14 mouse cellular contexts compared by ENCODE assay signal in the genomic region with DNA sequence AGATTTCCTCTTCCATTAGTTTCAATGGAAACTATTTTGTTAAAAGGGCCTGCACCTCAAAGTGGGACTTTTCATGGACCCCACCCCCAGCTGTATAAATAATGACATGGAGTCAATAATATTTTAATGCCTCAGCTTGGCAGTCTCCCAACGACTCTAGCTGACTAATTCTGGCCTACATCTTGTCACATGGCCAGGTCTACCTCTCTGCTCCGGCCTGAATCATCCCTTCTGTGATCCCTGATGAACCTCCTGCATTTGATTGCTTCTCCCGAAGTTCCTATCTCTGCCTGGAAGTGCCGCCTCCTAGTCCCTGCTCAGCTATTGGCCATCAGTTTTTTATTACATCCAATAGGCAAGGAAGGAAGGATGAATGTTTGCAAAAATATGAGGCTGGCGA. TPM values are rescaled to one million over a fixed set of nuclear protein-coding genes. Genes with fewer than 3 reads are reported as not detected.
A peak's percentile ranks its signal among the peaks of the same experiment; 100 is the strongest.
DNase-seq lines count a peak whose midpoint lies in the region; ATAC-seq lines count a peak whose summit lies in the region.
"Had no signal": no experiment of that assay in that cellular context is flagged by ENCODE, and none has a peak within 500 bp of the region (broad histone marks: within the 10 kb centered on the region; RNA-seq: fewer than 3 reads in every experiment).

No protein-coding gene starts in this region.

- intact Hi-C loops in heart, postnatal 36 days (cut with DNase I): loop anchor here (1.0 kb wide), 1 partner anchor 61 kb away; no protein-coding TSS in a partner anchor

- no peak for ATAC-seq in cerebellum, adult (ENCODE audit: insufficient number of reproducible peaks, low FRiP score, low TSS enrichment)
- no peak for ATAC-seq in monocyte, adult 5-6 weeks (replicated peaks; ENCODE audit: insufficient number of reproducible peaks, low FRiP score, low TSS enrichment, poor library complexity, severe bottlenecking)
- ATAC-seq: forebrain, embryonic 16.5 days; liver, postnatal 0 days; midbrain, embryonic 13.5 days had no signal

- DNase-seq in cerebellum, postnatal 14 days: peak; percentile 7 to 21
- DNase-seq in heart, postnatal 4 days: peak; percentile 46
- DNase-seq in heart, postnatal 36 days: no peak
- peak; percentile 33 for DNase-seq in 416B (ENCODE audit: low read depth)
- DNase-seq in adrenal gland, postnatal 25 days: peak; percentile 21
- DNase-seq in thymus, postnatal 14 days: no peak
- DNase-seq: liver; liver, postnatal 0 days; retina, postnatal 1 day; thymus, adult 2 months had no signal

RNA-seq across cellular contexts. Expression of a gene that starts 2.1 kb away (rescaled TPM):
- total RNA-seq in heart, postnatal 4 days (2021): 10 to 100 TPM; 86.9 to 89.7 TPM
- total RNA-seq in heart, postnatal 36 days (2021): 100 to 1,000 TPM; 326 to 381 TPM
- 0.73 and 1.1 TPM in 2 replicates for total RNA-seq in adrenal gland, postnatal 25 days (2021)
- 0.75 to 2.3 TPM (median 1.5 TPM) in 3 replicates for total RNA-seq in monocyte, adult 5-6 weeks (2017)

Comparison
In these comparisons a context has a peak if more than half of its experiments do, and no peak if none do; other contexts are left out.
1. DNase-seq: peak in cerebellum, postnatal 14 days (2 of 2), heart, postnatal 4 days (single experiment), 416B (single experiment) and adrenal gland, postnatal 25 days (single experiment); none in heart, postnatal 36 days (0 of 2) and thymus, postnatal 14 days (single experiment).
2. RNA of a gene that starts 2.1 kb away (total RNA-seq): 326 to 381 TPM in heart, postnatal 36 days and 86.9 to 89.7 TPM in heart, postnatal 4 days; 0.75 to 2.3 TPM in monocyte, adult 5-6 weeks and 0.73 to 1.1 TPM in adrenal gland, postnatal 25 days; every median in the first group is over 10 times any median in the second.